Mouse (Mus musculus): ENCODE results near the gene Strip2. TPM values are rescaled to one million over a fixed set of nuclear protein-coding genes. Genes with fewer than 3 reads are reported as not detected.

Gene Strip2
- polyA plus RNA-seq, 3 experiments from 2014 or later = 0.12 TPM; not detected in 2

Other genes with a start within 250 kb of the Strip2 start
- gene Tspan33, start 222.8 kb upstream of the Strip2 start, polyA plus RNA-seq (2017; shearing (Covaris generic)) = under 1 TPM in 2 of 3 experiments, not detected in 1; 0.12 to 0.39 TPM
- gene Smo, start 181.5 kb upstream of the Strip2 start, polyA plus RNA-seq (2017; shearing (Covaris generic)) = not detected
- 10 to 100 TPM; 28.9 to 79.9 (median 60.8) TPM for gene Ahcyl2, start 149.0 kb upstream of the Strip2 start, polyA plus RNA-seq (2017; shearing (Covaris generic))
- gene Nrf1, start 131.0 kb downstream of the Strip2 start, polyA plus RNA-seq (2017; shearing (Covaris generic)) = 10 to 100 TPM; 87.3 to 91.7 (median 87.5) TPM

All from inflammation-experienced regulatory T-cells, adult 6 months (primary cell).